Mouse (Mus musculus) MEL (cell line): ENCODE data around the gene Gm11549. TPM values are rescaled to one million over a fixed set of nuclear protein-coding genes. Genes with fewer than 3 reads are reported as not detected.

ENCODE experiments used
- DNase-seq: peaks from one replicate; pipeline ENCODE4 v3.0.0; 2011; ENCODE audit warnings: low read depth, low spot score
- H3K27ac ChIP-seq: 2 replicates; pipeline ENCODE4 v1.5.1; 2012; ENCODE audit warnings: low read depth, mild to moderate bottlenecking, control low read depth, low read length, moderate library complexity; ENCODE audit not compliant: control insufficient read depth
- H3K27me3 ChIP-seq, 2 experiments: fragments of 150-350 bp in 1 of 2; sonication (generic) in 1 of 2; 2 replicates each; pipeline ENCODE4 v1.6.1; 2012; ENCODE audit warnings: low read length in 2 of 2, mild to moderate bottlenecking in 2 of 2, improper control_type of control experiment in 1 of 2, moderate library complexity in 1 of 2; ENCODE audit not compliant: insufficient read depth in 2 of 2, control insufficient read depth in 1 of 2
- H3K36me3 ChIP-seq, 2 experiments: 2 replicates each; pipeline ENCODE4 v1.6.1; 2012 to 2014; ENCODE audit warnings: low read length in 2 of 2, improper control_type of control experiment in 1 of 2, inconsistent platforms in 1 of 2, mild to moderate bottlenecking in 1 of 2; ENCODE audit not compliant: insufficient read depth in 2 of 2, control insufficient read depth in 1 of 2
- H3K4me1 ChIP-seq, 2 experiments: fragments of 150-350 bp in 1 of 2; sonication (generic) in 1 of 2; 2 replicates each; pipeline ENCODE4 v1.6.1; 2012; ENCODE audit warnings: low read length in 2 of 2, improper control_type of control experiment in 1 of 2, mild to moderate bottlenecking in 1 of 2; ENCODE audit not compliant: insufficient read depth in 2 of 2, control insufficient read depth in 1 of 2
- H3K4me3 ChIP-seq, 2 experiments: fragments of 150-350 bp in 1 of 2; sonication (generic) in 1 of 2; 2 replicates each; pipeline ENCODE4 v1.5.1; 2012; ENCODE audit warnings: low read depth in 2 of 2, low read length in 2 of 2, mild to moderate bottlenecking in 2 of 2, moderate library complexity in 2 of 2, control low read depth in 1 of 2, improper control_type of control experiment in 1 of 2; ENCODE audit not compliant: control insufficient read depth in 1 of 2, insufficient read depth in 1 of 2
- H3K79me2 ChIP-seq: 2 replicates; pipeline ENCODE4 v1.6.1; 2012; ENCODE audit warnings: mild to moderate bottlenecking, low read length, moderate library complexity; ENCODE audit not compliant: control insufficient read depth, poor library complexity, insufficient read depth
- H3K9ac ChIP-seq: 2 replicates; pipeline ENCODE4 v1.6.1; 2012; ENCODE audit warnings: low read depth, mild to moderate bottlenecking, control low read depth, low read length, moderate library complexity; ENCODE audit not compliant: control insufficient read depth, poor library complexity, severe bottlenecking
- H3K9me3 ChIP-seq: fragments of 150-350 bp; sonication (generic); replicated peaks from 2 replicates; pipeline ENCODE4 v1.6.1; 2012; ENCODE audit warnings: mild to moderate bottlenecking, low read length, improper control_type of control experiment, moderate library complexity; ENCODE audit not compliant: insufficient read depth
- CHD1 ChIP-seq: IDR thresholded peaks from 2 replicates; pipeline ENCODE4 v1.6.1; 2012; ENCODE audit warnings: low read depth, mild to moderate bottlenecking, inconsistent platforms, low read length, improper control_type of control experiment
- CHD2 ChIP-seq: IDR thresholded peaks from 2 replicates; pipeline ENCODE4 v1.6.1; 2011; ENCODE audit warnings: low read length, improper control_type of control experiment
- CTCF ChIP-seq, 3 experiments: IDR thresholded peaks in 2 of 3; conservative IDR thresholded peaks in 1 of 3; 2 replicates each; pipeline ENCODE4 v1.5.1; 2011 to 2012; ENCODE audit warnings: low read length in 3 of 3, low read depth in 2 of 3, mild to moderate bottlenecking in 2 of 3, improper control_type of control experiment in 1 of 3, inconsistent platforms in 1 of 3, mixed read lengths in 1 of 3, moderate library complexity in 1 of 3; ENCODE audit not compliant: control insufficient read depth in 1 of 3, insufficient read depth in 1 of 3, poor library complexity in 1 of 3, severe bottlenecking in 1 of 3
- EP300 ChIP-seq, 2 experiments: IDR thresholded peaks; 2 replicates each; pipeline ENCODE4 v1.6.1; 2011; ENCODE audit warnings: improper control_type of control experiment in 2 of 2, low read length in 2 of 2, low read depth in 1 of 2, mild to moderate bottlenecking in 1 of 2
- ETS1 ChIP-seq: IDR thresholded peaks from 2 replicates; pipeline ENCODE4 v1.6.1; 2012; ENCODE audit warnings: low read depth, mild to moderate bottlenecking, inconsistent platforms, low read length, improper control_type of control experiment, moderate library complexity
- GABPA ChIP-seq: IDR thresholded peaks from 2 replicates; pipeline ENCODE4 v1.6.1; 2012; ENCODE audit warnings: low read depth, mild to moderate bottlenecking, inconsistent platforms, low read length, improper control_type of control experiment, moderate library complexity
- GATA1 ChIP-seq: IDR thresholded peaks from 2 replicates; pipeline ENCODE4 v1.6.1; 2011; ENCODE audit warnings: low read depth, low read length, improper control_type of control experiment
- JUND ChIP-seq: IDR thresholded peaks from 2 replicates; pipeline ENCODE4 v1.6.1; 2011; ENCODE audit warnings: low read depth, mild to moderate bottlenecking, improper control_type of control experiment, low read length
- MAFK ChIP-seq: IDR thresholded peaks from 2 replicates; pipeline ENCODE4 v1.6.1; 2011; ENCODE audit warnings: low read depth, mild to moderate bottlenecking, low read length, improper control_type of control experiment, borderline replicate concordance
- MAX ChIP-seq: IDR thresholded peaks from 2 replicates; pipeline ENCODE4 v1.6.1; 2011; ENCODE audit warnings: low read length, improper control_type of control experiment
- MAZ ChIP-seq: IDR thresholded peaks from 2 replicates; pipeline ENCODE4 v1.6.1; 2012; ENCODE audit warnings: low read depth, mild to moderate bottlenecking, inconsistent platforms, low read length, improper control_type of control experiment
- MXI1 ChIP-seq: IDR thresholded peaks from 2 replicates; pipeline ENCODE4 v1.6.1; 2011; ENCODE audit warnings: mild to moderate bottlenecking, low read depth, low read length, improper control_type of control experiment
- MYB ChIP-seq: IDR thresholded peaks from 2 replicates; pipeline ENCODE4 v1.6.1; 2011; ENCODE audit warnings: mild to moderate bottlenecking, low read depth, low read length, improper control_type of control experiment
- NELFE ChIP-seq: IDR thresholded peaks from 2 replicates; pipeline ENCODE4 v1.6.1; 2011; ENCODE audit warnings: low read depth, low read length, improper control_type of control experiment
- POLR2A ChIP-seq, 2 experiments: IDR thresholded peaks; 2 replicates each; pipeline ENCODE4 v1.6.1; 2011 to 2012; ENCODE audit warnings: low read length in 2 of 2, mild to moderate bottlenecking in 2 of 2, control low read depth in 1 of 2, improper control_type of control experiment in 1 of 2, low read depth in 1 of 2, moderate library complexity in 1 of 2; ENCODE audit not compliant: control insufficient read depth in 1 of 2, insufficient read depth in 1 of 2, poor library complexity in 1 of 2
- TAL1 ChIP-seq: IDR thresholded peaks from 2 replicates; pipeline ENCODE4 v1.6.1; 2012; ENCODE audit warnings: mild to moderate bottlenecking, inconsistent platforms, low read length, moderate library complexity, mixed read lengths
- TBP ChIP-seq: IDR thresholded peaks from 2 replicates; pipeline ENCODE4 v1.8.0; 2011; ENCODE audit warnings: low read depth, low read length, improper control_type of control experiment
- TCF12 ChIP-seq: IDR thresholded peaks from 2 replicates; pipeline ENCODE4 v1.6.1; 2014; ENCODE audit warnings: low read depth, mild to moderate bottlenecking, inconsistent platforms, low read length, improper control_type of control experiment, moderate library complexity
- USF2 ChIP-seq, 2 experiments: IDR thresholded peaks; 2 replicates each; pipeline ENCODE4 v1.6.1; 2011 to 2012; ENCODE audit warnings: improper control_type of control experiment in 2 of 2, low read length in 2 of 2, borderline replicate concordance in 1 of 2, inconsistent platforms in 1 of 2, low read depth in 1 of 2, mild to moderate bottlenecking in 1 of 2; ENCODE audit not compliant: insufficient read depth in 1 of 2
- ZKSCAN1 ChIP-seq: IDR thresholded peaks from 2 replicates; pipeline ENCODE4 v1.6.1; 2012; ENCODE audit warnings: low read depth, mild to moderate bottlenecking, inconsistent platforms, low read length, improper control_type of control experiment, moderate library complexity
- ZMIZ1 ChIP-seq: IDR thresholded peaks from 2 replicates; pipeline ENCODE4 v1.6.1; 2012; ENCODE audit warnings: low read depth, mild to moderate bottlenecking, inconsistent platforms, low read length, improper control_type of control experiment, moderate library complexity
- polyA plus RNA-seq, 2 experiments: library from polyadenylated mRNA; stranded (reverse) in 1 of 2; unstranded in 1 of 2; fragments of >175 nt in 1 of 2; fragments of >200 nt in 1 of 2; gene quantifications; 2 replicates each; pipeline versions ENCODE4 v1.2.1 to v1.2.4; 2012; ENCODE audit warnings: low replicate concordance in 2 of 2, low read depth in 1 of 2; ENCODE audit not compliant: insufficient read length in 2 of 2, insufficient read depth in 1 of 2, missing spikeins in 1 of 2
- total RNA-seq: library from RNA; depleted of rRNA; stranded (reverse); fragments of 300-350 nt; gene quantifications from 2 replicates; pipeline ENCODE4 v1.2.3, GENCODE M21; 2012

The Gm11549 gene
- total and polyA plus RNA-seq, 3 experiments = not detected

- TF ChIP-seq CTCF (IDR thresholded peaks at IDR 0.05 in 2 of 3, conservative IDR thresholded peaks at IDR 0.05 in 1 of 3; ENCODE audit: control insufficient read depth in 1 of 3, insufficient read depth in 1 of 3, low read depth in 2 of 3, low read length in 3 of 3, poor library complexity in 1 of 3, severe bottlenecking in 1 of 3) (peak; percentile 87 to 94 (median 93)), GATA1 (no peak), NELFE (no peak), TBP (peak; percentile 44; the same call in 1 of the 2 replicates), ZMIZ1 (no peak), MYB (no peak), USF2 (IDR thresholded peaks at IDR 0.05; ENCODE audit: borderline replicate concordance in 1 of 2, insufficient read depth in 1 of 2, low read depth in 1 of 2, low read length in 2 of 2) (no peak), ZKSCAN1 (no peak), JUND (no peak), GABPA (no peak), TCF12 (no peak), TAL1 (no peak), POLR2A (IDR thresholded peaks at IDR 0.05; ENCODE audit: control insufficient read depth in 1 of 2, insufficient read depth in 1 of 2, low read depth in 1 of 2, low read length in 2 of 2, poor library complexity in 1 of 2) (no peak), CHD1 (no peak)
Observed at GRCm38 (mm10) chr3:36495436-36495835, 26.2 kb downstream of the Gm11549 start (continued).

DNA sequence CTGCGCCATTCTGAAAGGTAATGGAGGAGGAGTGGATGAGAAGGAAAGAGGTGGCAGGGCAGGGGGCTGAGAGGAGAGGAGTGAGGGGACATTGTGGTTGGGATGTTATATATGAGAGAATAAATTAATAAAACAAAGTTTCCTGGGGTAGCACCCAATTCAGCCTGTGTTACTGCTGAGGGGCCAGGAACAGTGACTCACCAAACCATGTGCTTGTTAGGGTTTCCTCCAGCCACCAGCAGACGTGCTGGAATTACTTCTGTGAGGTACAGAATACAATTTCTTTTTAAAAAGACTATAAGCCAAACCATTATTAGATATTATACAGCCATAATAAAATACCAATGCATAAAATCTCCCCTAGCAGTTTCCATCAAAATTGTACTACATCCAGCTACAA, 27.0 kb downstream of the Gm11549 start:
- H3K27ac ChIP-seq = 0 out of 2 replicates have a peak overlapping the region, but pooled peaks have one; percentile 12
- peak overlapping the region; percentile 12; the same call in 1 of the 2 replicates for H3K9ac ChIP-seq
- H3K27me3 ChIP-seq = no peaks in the 10 kb centered on the region
- TF ChIP-seq NELFE (no peak), MAFK (no peak), GATA1 (no peak), MAZ (no peak), JUND (no peak), CHD2 (no peak)
- peak; percentile 34 for DNase-seq
- H3K9me3 ChIP-seq = no peaks in the 10 kb centered on the region
- no peaks in the 10 kb centered on the region for H3K79me2 ChIP-seq
- no peak overlapping the region for H3K4me3 ChIP-seq
- peaks cover 6 to 28% of the 10 kb centered on the region in 2 experiments for H3K4me1 ChIP-seq
- H3K36me3 ChIP-seq = peaks cover 0 to 22% of the 10 kb centered on the region in 2 experiments; a peak in 2 of 4 replicates

DNA sequence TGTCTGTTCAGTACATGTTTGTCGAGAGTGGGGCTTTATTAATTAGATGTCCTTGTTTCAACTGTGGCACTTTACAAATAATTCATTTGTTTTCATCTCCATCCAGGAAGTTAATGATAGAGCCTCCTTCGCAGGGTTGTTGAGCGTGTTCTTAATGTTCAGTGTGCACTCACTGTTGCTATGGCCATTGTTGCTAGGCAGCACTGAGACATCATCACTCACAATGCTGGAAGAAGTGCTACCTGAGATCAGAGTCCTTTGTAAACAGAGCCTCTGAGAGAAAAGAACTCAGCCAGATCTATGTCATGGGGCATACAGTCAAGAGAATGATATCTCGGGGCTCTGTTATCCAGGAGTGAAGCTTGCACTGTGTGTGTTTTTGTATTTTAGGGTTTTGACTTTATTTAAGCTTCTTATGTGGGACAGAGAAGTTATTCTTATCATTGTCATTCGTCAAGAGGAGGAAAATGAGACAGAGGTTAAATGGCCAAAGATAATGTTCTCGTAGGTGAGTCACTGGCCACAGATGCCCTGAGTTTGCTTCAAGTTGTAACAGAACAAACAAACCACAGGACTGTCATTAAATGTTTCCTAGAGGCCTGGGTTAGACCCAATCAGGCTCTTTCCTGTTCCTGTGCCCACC, 27.9 kb downstream of the Gm11549 start:
- no peaks in the 10 kb centered on the region for H3K9me3 ChIP-seq
- H3K4me1 ChIP-seq = peaks cover 6 to 30% of the 10 kb centered on the region in 2 experiments
- TF ChIP-seq ETS1 (0 out of 2 replicates have a peak, but pooled peaks have one; percentile 33), MXI1 (0 out of 2 replicates have a peak, but pooled peaks have one; percentile 23), MAX (no peak), ZKSCAN1 (peak; percentile 63; the same call in 1 of the 2 replicates), EP300 (IDR thresholded peaks at IDR 0.05; ENCODE audit: low read depth in 1 of 2, low read length in 2 of 2) (peak; percentile 26 to 54), GATA1 (peak; percentile 50; the same call in 1 of the 2 replicates)
- H3K79me2 ChIP-seq = no peaks in the 10 kb centered on the region
- no peak overlapping the region for H3K9ac ChIP-seq
- H3K4me3 ChIP-seq = peak overlapping the region in 1 of 2 experiments; percentile 21; a peak in 2 of 4 replicates
- DNase-seq = peak; percentile 46
- peaks cover 0 to 22% of the 10 kb centered on the region in 2 experiments; a peak in 2 of 4 replicates for H3K36me3 ChIP-seq
- peak overlapping the region; percentile 18; the same call in 1 of the 2 replicates for H3K27ac ChIP-seq
- no peaks in the 10 kb centered on the region for H3K27me3 ChIP-seq
